Mouse (Mus musculus): ENCODE results near the gene Cryge. TPM values are rescaled to one million over a fixed set of nuclear protein-coding genes. Genes with fewer than 3 reads are reported as not detected.

Gene Cryge
- polyA plus RNA-seq, 1 experiment from 2014 or later = not detected

Other genes starting within 250 kb of the Cryge start
- 6.8 and 9.6 TPM in 2 replicates for gene Plekhm3, start 94.3 kb downstream of the Cryge start, polyA plus RNA-seq (2014; fragmentation: Nextera tagmentation; extraction: Ambion mirVana)
- 0.36 and 0.68 TPM in 2 replicates for gene Akr1cl, start 18.4 kb downstream of the Cryge start, polyA plus RNA-seq (2014; fragmentation: Nextera tagmentation; extraction: Ambion mirVana)
- gene Crygd, start 12.3 kb upstream of the Cryge start, polyA plus RNA-seq (2014; fragmentation: Nextera tagmentation; extraction: Ambion mirVana) = not detected in 2 replicates
- not detected in 2 replicates for gene Crygc, start 22.5 kb upstream of the Cryge start, polyA plus RNA-seq (2014; fragmentation: Nextera tagmentation; extraction: Ambion mirVana)
- not detected in 2 replicates for gene Crygb, start 31.1 kb upstream of the Cryge start, polyA plus RNA-seq (2014; fragmentation: Nextera tagmentation; extraction: Ambion mirVana)
- not detected in 2 replicates for gene Cryga, start 52.2 kb upstream of the Cryge start, polyA plus RNA-seq (2014; fragmentation: Nextera tagmentation; extraction: Ambion mirVana)
- gene Gm28845, start 68.4 kb upstream of the Cryge start, polyA plus RNA-seq (2014; fragmentation: Nextera tagmentation; extraction: Ambion mirVana) = not detected in 2 replicates
- gene D630023F18Rik, start 72.1 kb upstream of the Cryge start, polyA plus RNA-seq (2014; fragmentation: Nextera tagmentation; extraction: Ambion mirVana) = 0.22 TPM in 1 of 2 replicates, not detected in the other
- gene Idh1, start 135.4 kb upstream of the Cryge start, polyA plus RNA-seq (2014; fragmentation: Nextera tagmentation; extraction: Ambion mirVana) = 436 and 480 TPM in 2 replicates
- 23.9 and 29.0 TPM in 2 replicates for gene Pikfyve, start 135.5 kb upstream of the Cryge start, polyA plus RNA-seq (2014; fragmentation: Nextera tagmentation; extraction: Ambion mirVana)
- gene Pth2r, start 230.9 kb upstream of the Cryge start, polyA plus RNA-seq (2014; fragmentation: Nextera tagmentation; extraction: Ambion mirVana) = 0.34 and 1.5 TPM in 2 replicates

All from hindbrain, embryonic 11.5 days (tissue).